Mouse (Mus musculus) heart, postnatal 0 days (tissue): ENCODE measurements around the gene Adamtsl1. TPM values are rescaled to one million over a fixed set of nuclear protein-coding genes. Genes with fewer than 3 reads are reported as not detected.

ENCODE experiments used
- ATAC-seq: fragments of 200-750 bp; cut with Nextera tagmentation; 2 replicates; pipeline ENCODE4 v1.8.0; 2017; ENCODE audit warnings: low read depth, moderate number of reproducible peaks, moderate library complexity; ENCODE audit not compliant: insufficient read depth
- DNase-seq: peaks from one replicate; pipeline ENCODE4 v3.0.0-alpha.2; 2016; ENCODE audit warnings: low spot score
- H3K27ac ChIP-seq: fragments of 300-500 bp; sonication (generic); 2 replicates; pipeline ENCODE4 v1.5.1; 2014; ENCODE audit warnings: low read depth, mild to moderate bottlenecking
- H3K27me3 ChIP-seq: fragments of 300-500 bp; sonication (generic); 2 replicates; pipeline ENCODE4 v1.6.1; 2014; ENCODE audit warnings: low read length, mixed read lengths; ENCODE audit not compliant: control insufficient read depth, insufficient read depth
- H3K36me3 ChIP-seq: fragments of 300-500 bp; sonication (generic); replicated peaks from 2 replicates; pipeline ENCODE4 v1.6.1; 2014; ENCODE audit warnings: low read length, mixed read lengths; ENCODE audit not compliant: control insufficient read depth, insufficient read depth
- H3K4me1 ChIP-seq: fragments of 300-500 bp; sonication (generic); 2 replicates; pipeline ENCODE4 v1.6.1; 2014; ENCODE audit warnings: antibody characterized with exemption; ENCODE audit not compliant: control insufficient read depth, insufficient read depth
- H3K4me2 ChIP-seq: fragments of 300-500 bp; sonication (generic); 2 replicates; pipeline ENCODE4 v1.6.1; 2014; ENCODE audit warnings: low read depth, mild to moderate bottlenecking, low read length, moderate library complexity
- H3K4me3 ChIP-seq: fragments of 300-500 bp; sonication (generic); 2 replicates; pipeline ENCODE4 v1.5.1; 2014; ENCODE audit warnings: low read depth, low read length
- H3K9ac ChIP-seq: fragments of 300-500 bp; sonication (generic); replicated peaks from 2 replicates; pipeline ENCODE4 v1.6.1; 2014; ENCODE audit warnings: low read depth, low read length, mixed read lengths
- H3K9me3 ChIP-seq: fragments of 300-500 bp; sonication (generic); replicated peaks from 2 replicates; pipeline ENCODE4 v1.6.1; 2016; ENCODE audit warnings: low read length; ENCODE audit not compliant: control insufficient read depth
- CTCF ChIP-seq: IDR thresholded peaks from 2 replicates; pipeline ENCODE4 v1.5.1; 2016; ENCODE audit warnings: antibody characterized with exemption, control low read depth, low read depth
- EP300 ChIP-seq: IDR thresholded peaks from 2 replicates; pipeline ENCODE4 v1.6.1; 2016; ENCODE audit warnings: antibody characterized with exemption, low read depth
- WGBS: fragments of 180-500 bp; shearing (Covaris S2); extraction: QIAGEN DNeasy Blood & Tissue Kit; methylation state at CpG from one replicate; pipeline ENCODE4 v1.1.7; 2014; 5-methylcytosine and 5-hydroxymethylcytosine counted together
- polyA plus RNA-seq: library from polyadenylated mRNA; unstranded; fragments of >200 nt; fragmentation: Nextera tagmentation; extraction: Ambion mirVana; gene quantifications from 2 replicates; pipeline ENCODE4 v1.2.1, GENCODE M21; 2015
- total RNA-seq: library from RNA; depleted of rRNA; stranded (reverse); fragments of >200 nt; gene quantifications from 2 replicates; pipeline ENCODE4 v1.2.3, GENCODE M21; 2014; ENCODE audit warnings: low replicate concordance

The Adamtsl1 gene
- total and polyA plus RNA-seq, 2 experiments from 2014 or later = 3.9 to 6.0 TPM

DNA sequence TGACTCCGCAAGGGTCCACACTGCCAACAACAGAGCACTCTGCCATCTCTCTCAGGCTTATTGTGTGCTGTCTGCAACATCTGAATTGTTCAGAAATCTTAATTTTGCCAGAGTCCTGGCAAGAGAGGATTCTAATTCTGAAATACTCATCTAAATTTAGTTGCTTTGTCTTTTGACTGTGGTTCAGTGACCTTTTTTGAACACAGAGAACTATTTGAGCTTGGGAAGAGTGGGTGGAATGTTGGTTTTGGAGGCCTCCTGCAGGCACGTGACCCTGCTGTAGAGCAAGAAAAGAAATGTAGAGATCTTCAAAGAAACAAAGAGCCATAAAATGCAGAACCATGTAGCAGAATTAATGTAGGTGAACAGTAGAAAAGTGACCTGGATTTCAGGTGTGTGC lies 445.0 kb downstream of the Adamtsl1 start:
- no peaks in the 10 kb centered on the region for H3K27me3 ChIP-seq
- ATAC-seq (no peak), DNase-seq (no peak)
- H3K4me1 ChIP-seq = no peaks in the 10 kb centered on the region
- H3K9ac ChIP-seq = no peak overlapping the region
- H3K4me3 ChIP-seq = no peak overlapping the region
- H3K4me2 ChIP-seq = no peak overlapping the region
- TF ChIP-seq CTCF (no peak), EP300 (no peak)
- no peaks in the 10 kb centered on the region for H3K36me3 ChIP-seq
- no peak overlapping the region for H3K27ac ChIP-seq
- H3K9me3 ChIP-seq = no peaks in the 10 kb centered on the region
- 64% methylated on average over 2 of the region's 2 CpGs for WGBS

DNA sequence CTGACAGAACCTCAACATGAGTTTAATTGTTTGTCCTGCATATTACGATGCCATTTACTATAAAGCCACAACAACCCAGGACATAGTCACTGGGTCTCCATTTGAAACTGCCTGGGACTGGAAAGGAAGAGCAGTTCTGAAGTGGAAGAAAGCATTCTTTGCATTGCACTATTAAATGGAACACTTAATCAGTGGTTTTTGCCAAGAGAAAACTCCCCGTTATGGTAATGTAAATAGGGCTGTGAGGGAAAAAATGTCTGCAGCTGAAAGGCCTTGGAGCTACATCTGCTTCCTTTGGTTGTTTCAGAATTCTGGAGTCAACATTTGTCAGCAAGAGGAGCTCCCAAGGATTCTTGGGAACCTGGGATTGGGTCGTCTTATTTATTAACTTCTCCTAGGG lies 462.2 kb downstream of the Adamtsl1 start:
- Histone ChIP-seq H3K27ac (no peak overlapping the region), H3K36me3 (no peaks in the 10 kb centered on the region), H3K4me1 (0 out of 2 replicates have a peak, but pooled peaks cover 3% of the 10 kb centered on the region), H3K9ac (no peak overlapping the region), H3K27me3 (no peaks in the 10 kb centered on the region), H3K4me2 (no peak overlapping the region), H3K4me3 (no peak overlapping the region), H3K9me3 (no peaks in the 10 kb centered on the region)
- no peak for TF ChIP-seq EP300
- ATAC-seq (no peak), DNase-seq (no peak)
- 69% methylated on average over 3 of the region's 3 CpGs for WGBS

DNA sequence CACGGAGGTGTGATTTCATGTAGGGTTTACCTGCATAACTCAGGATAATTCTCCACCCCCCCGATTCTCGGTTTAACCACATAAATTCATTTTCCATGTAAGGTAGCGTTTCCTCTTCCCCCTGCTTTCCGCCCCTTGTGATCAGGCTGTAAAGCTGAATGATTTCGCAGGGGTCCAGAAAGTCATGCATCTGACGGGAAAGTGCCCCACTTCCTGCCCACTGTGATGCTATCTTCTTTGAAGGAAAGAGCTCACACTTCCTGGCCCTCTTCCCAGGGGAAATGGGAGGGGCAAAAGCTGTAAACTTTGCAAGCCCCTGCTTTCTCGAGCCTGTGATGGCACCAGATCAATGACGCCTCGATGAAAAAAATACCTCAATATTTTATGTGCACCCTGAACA lies 465.2 kb downstream of the Adamtsl1 start:
- 0 out of 2 replicates have a peak overlapping the region, but pooled peaks have one; percentile 9 for H3K4me2 ChIP-seq
- H3K36me3 ChIP-seq = no peaks in the 10 kb centered on the region
- no peak for ATAC-seq
- no peak overlapping the region for H3K9ac ChIP-seq
- TF ChIP-seq CTCF (no peak), EP300 (no peak)
- no peak for DNase-seq
- H3K27ac ChIP-seq = no peak overlapping the region
- no peaks in the 10 kb centered on the region for H3K27me3 ChIP-seq
- H3K4me3 ChIP-seq = no peak overlapping the region
- H3K4me1 ChIP-seq = no peaks in the 10 kb centered on the region
- H3K9me3 ChIP-seq = no peaks in the 10 kb centered on the region
- WGBS = 59% methylated on average over 10 of the region's 10 CpGs

GRCm38 (mm10) chr4:86006596-86006995 lies 492.6 kb downstream of the Adamtsl1 start:
- H3K4me3 ChIP-seq = no peak overlapping the region
- H3K27me3 ChIP-seq = no peaks in the 10 kb centered on the region
- H3K9ac ChIP-seq = no peak overlapping the region
- TF ChIP-seq EP300 = no peak
- TF ChIP-seq CTCF = no peak
- H3K27ac ChIP-seq = no peak overlapping the region
- H3K4me1 ChIP-seq = no peaks in the 10 kb centered on the region
- no peak overlapping the region for H3K4me2 ChIP-seq
- no peaks in the 10 kb centered on the region for H3K9me3 ChIP-seq
- no peaks in the 10 kb centered on the region for H3K36me3 ChIP-seq
- DNase-seq = no peak
- no peak for ATAC-seq
- 55% methylated on average over 5 of the region's 5 CpGs for WGBS

DNA sequence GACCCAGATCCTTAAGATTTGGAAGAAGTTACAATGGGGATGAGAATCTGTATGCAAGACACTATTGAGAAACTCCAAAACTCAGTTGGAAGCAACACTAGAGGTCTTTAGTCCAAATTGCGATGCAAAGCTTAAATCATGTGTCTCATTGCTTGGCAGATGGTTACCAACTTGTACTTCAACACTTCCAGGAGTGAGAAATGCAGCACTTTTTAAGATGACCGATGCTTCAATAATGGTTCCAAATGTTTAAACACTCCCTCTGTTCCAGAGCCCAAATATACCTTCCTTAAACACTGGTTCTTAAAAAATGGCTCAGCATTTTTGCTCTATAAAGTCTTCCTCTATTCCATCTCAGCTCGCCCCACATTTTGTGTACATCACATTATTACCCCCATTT lies 499.7 kb downstream of the Adamtsl1 start:
- H3K4me3 ChIP-seq = no peak overlapping the region
- no peak overlapping the region for H3K4me2 ChIP-seq
- TF ChIP-seq EP300 (no peak), CTCF (no peak)
- WGBS = 81% methylated on average over 3 of the region's 3 CpGs
- H3K36me3 ChIP-seq = no peaks in the 10 kb centered on the region
- no peaks in the 10 kb centered on the region for H3K27me3 ChIP-seq
- no peaks in the 10 kb centered on the region for H3K4me1 ChIP-seq
- DNase-seq (no peak), ATAC-seq (no peak)
- no peak overlapping the region for H3K9ac ChIP-seq
- no peak overlapping the region for H3K27ac ChIP-seq
- H3K9me3 ChIP-seq = no peaks in the 10 kb centered on the region

- H3K36me3 ChIP-seq = no peaks in the 10 kb centered on the region
- H3K4me3 ChIP-seq = no peak overlapping the region
- no peak overlapping the region for H3K9ac ChIP-seq
- no peak for DNase-seq
- H3K9me3 ChIP-seq = no peaks in the 10 kb centered on the region
- no peaks in the 10 kb centered on the region for H3K27me3 ChIP-seq
- ATAC-seq = no peak
- no peaks in the 10 kb centered on the region for H3K4me1 ChIP-seq
- no peak overlapping the region for H3K4me2 ChIP-seq
- 88% methylated on average over 1 of the region's 1 CpGs for WGBS
- no peak overlapping the region for H3K27ac ChIP-seq
- no peak for TF ChIP-seq EP300
- TF ChIP-seq CTCF = no peak
Measured at GRCm38 (mm10) chr4:86018928-86019327, 505.0 kb downstream of the Adamtsl1 start.
